Mouse (Mus musculus) heart, embryonic 14.5 days (tissue): Measurements from ENCODE around the gene AC124502.3. TPM values are rescaled to one million over a fixed set of nuclear protein-coding genes. Genes with fewer than 3 reads are reported as not detected.

Experiments used
- ATAC-seq: fragments of 200-750 bp; cut with Nextera tagmentation; 2 replicates; pipeline ENCODE4 v1.8.0; 2017; ENCODE audit warnings: low read depth, moderate TSS enrichment; ENCODE audit not compliant: insufficient number of reproducible peaks, insufficient read depth, low FRiP score
- H3K27ac ChIP-seq, 2 experiments: fragments of 200-500 bp in 1 of 2; fragments of 300-500 bp in 1 of 2; sonication (generic) in 1 of 2; replicated peaks in 1 of 2; 2 replicates each; pipeline ENCODE4 v1.5.1; 2012 to 2014; ENCODE audit warnings: low read depth in 2 of 2, low read length in 2 of 2, control low read depth in 1 of 2, mild to moderate bottlenecking in 1 of 2, mixed read lengths in 1 of 2; ENCODE audit not compliant: control insufficient read depth in 1 of 2, insufficient read depth in 1 of 2
- H3K27me3 ChIP-seq: fragments of 300-500 bp; sonication (generic); 2 replicates; pipeline ENCODE4 v1.6.1; 2014; ENCODE audit warnings: mild to moderate bottlenecking, low read length, control low read depth; ENCODE audit not compliant: control insufficient read depth, insufficient read depth
- H3K36me3 ChIP-seq: fragments of 300-500 bp; sonication (generic); 2 replicates; pipeline ENCODE4 v1.6.1; 2014; ENCODE audit warnings: mild to moderate bottlenecking, control low read depth, low read length, mixed read lengths; ENCODE audit not compliant: control insufficient read depth, insufficient read depth
- H3K4me1 ChIP-seq, 2 experiments: fragments of 200-500 bp in 1 of 2; fragments of 300-500 bp in 1 of 2; sonication (generic) in 1 of 2; 2 replicates each; pipeline ENCODE4 v1.6.1; 2012 to 2014; ENCODE audit warnings: low read length in 2 of 2, control low read depth in 1 of 2, mixed read lengths in 1 of 2; ENCODE audit not compliant: control insufficient read depth in 2 of 2, insufficient read depth in 2 of 2
- H3K4me2 ChIP-seq: fragments of 300-500 bp; sonication (generic); 2 replicates; pipeline ENCODE4 v1.6.1; 2014; ENCODE audit warnings: mild to moderate bottlenecking, low read length
- H3K4me3 ChIP-seq, 2 experiments: fragments of 200-500 bp in 1 of 2; fragments of 300-500 bp in 1 of 2; sonication (generic) in 1 of 2; 2 replicates each; pipeline ENCODE4 v1.5.1; 2012 to 2014; ENCODE audit warnings: low read length in 2 of 2, mild to moderate bottlenecking in 2 of 2, control low read depth in 1 of 2, low read depth in 1 of 2, moderate library complexity in 1 of 2; ENCODE audit not compliant: control insufficient read depth in 1 of 2, insufficient read depth in 1 of 2
- H3K9ac ChIP-seq: fragments of 300-500 bp; sonication (generic); 2 replicates; pipeline ENCODE4 v1.6.1; 2014; ENCODE audit warnings: mild to moderate bottlenecking, low read length
- H3K9me3 ChIP-seq: fragments of 300-500 bp; sonication (generic); 2 replicates; pipeline ENCODE4 v1.6.1; 2016; ENCODE audit warnings: low read length, control low read depth; ENCODE audit not compliant: control insufficient read depth
- WGBS: fragments of 180-500 bp; shearing (Covaris S2); extraction: QIAGEN DNeasy Blood & Tissue Kit; methylation state at CpG from one replicate; pipeline ENCODE4 v1.1.7; 2014; 5-methylcytosine and 5-hydroxymethylcytosine counted together
- polyA plus RNA-seq: library from polyadenylated mRNA; unstranded; fragments of >200 nt; fragmentation: Nextera tagmentation; extraction: Ambion mirVana; gene quantifications from 2 replicates; pipeline ENCODE4 v1.2.1, GENCODE M21; 2014

AC124502.3 gene
- polyA plus RNA-seq, 1 experiment from 2014 or later: 1.4 TPM

DNA sequence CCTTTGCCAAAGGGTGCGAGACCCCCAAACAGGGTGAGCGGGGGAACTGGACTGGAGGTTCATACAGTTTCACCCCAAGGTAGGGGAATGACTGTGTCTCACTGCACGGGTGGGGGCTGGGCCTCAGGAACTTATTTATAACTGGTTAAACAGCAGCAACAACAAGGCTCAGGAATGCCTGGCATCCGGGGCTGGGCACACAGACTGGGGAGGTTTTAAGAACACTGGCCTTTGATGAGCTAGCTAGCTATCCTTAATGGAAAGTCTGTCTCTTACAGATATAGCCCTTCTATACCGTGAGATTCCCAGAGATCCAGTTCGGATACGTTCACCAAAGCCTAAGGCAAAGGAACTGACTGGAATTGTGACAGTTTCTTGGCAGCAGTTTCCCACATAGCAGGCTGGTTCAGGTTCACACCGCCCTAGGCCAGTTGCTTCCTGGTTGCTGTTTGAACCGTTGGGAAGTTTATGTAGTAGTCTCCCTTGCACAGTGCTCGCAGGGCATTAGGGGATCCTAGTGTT is 22.4 kb upstream of the AC124502.3 start:
- ATAC-seq: peak; percentile 77
- Histone ChIP-seq H3K27ac (peak overlapping the region; percentile 92 to 94), H3K4me1 (peaks cover 14 to 18% of the 10 kb centered on the region in 2 experiments), H3K9ac (peak overlapping the region; percentile 58), H3K9me3 (no peaks in the 10 kb centered on the region), H3K27me3 (no peaks in the 10 kb centered on the region), H3K4me2 (peak overlapping the region; percentile 55), H3K36me3 (no peaks in the 10 kb centered on the region), H3K4me3 (peak overlapping the region in 1 of 2 experiments; percentile 10; a peak in 1 of 4 replicates)
- WGBS: 11% methylated on average over 10 of the region's 10 CpGs

DNA sequence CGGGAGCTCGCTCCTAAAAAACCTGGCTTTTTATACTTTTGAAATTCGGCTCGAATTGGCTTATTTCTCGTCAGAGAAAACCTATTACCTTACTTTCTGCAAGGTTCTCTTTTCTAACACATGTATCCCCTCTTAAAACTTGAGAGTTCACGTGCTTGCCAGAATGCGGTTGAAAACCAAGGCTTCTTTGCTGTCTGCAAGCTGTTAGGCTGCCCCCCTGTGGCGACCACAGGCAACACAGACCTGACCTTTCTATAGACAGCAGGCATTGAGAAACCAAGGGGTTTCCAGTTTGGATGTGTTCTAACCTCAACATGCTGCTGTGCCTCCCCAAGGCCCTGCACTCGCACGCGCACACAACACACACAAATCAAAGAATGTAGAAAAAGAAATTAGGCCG is 21.9 kb upstream of the AC124502.3 start:
- 16% methylated on average over 12 of the region's 12 CpGs for WGBS
- peak overlapping the region; percentile 55 for H3K4me2 ChIP-seq
- H3K9ac ChIP-seq: peak overlapping the region; percentile 58
- H3K9me3 ChIP-seq: no peaks in the 10 kb centered on the region
- ATAC-seq: no peak
- peak overlapping the region in 1 of 2 experiments; percentile 10; a peak in 1 of 4 replicates for H3K4me3 ChIP-seq
- peaks cover 14 to 18% of the 10 kb centered on the region in 2 experiments for H3K4me1 ChIP-seq
- H3K27ac ChIP-seq: peak overlapping the region; percentile 92 to 94
- H3K27me3 ChIP-seq: no peaks in the 10 kb centered on the region
- H3K36me3 ChIP-seq: no peaks in the 10 kb centered on the region

DNA sequence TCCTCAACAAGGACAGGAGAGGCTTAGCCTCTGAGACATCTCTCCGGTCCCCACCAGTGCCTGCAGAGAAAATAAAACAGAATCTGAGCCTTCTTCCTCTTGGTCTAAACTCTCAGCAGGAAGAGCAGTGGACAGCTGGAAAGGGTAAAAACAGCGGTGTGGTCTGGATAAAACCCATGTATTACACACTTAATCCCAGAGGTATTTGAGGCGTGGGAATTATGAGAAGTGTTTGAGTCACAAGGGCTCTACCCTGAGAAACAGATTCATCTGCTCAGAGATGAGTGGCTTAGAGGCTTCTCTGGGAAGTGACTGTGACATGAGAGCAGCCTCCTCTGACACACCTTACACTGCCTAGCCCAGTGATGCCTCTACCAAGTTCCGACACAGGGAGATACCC is 21.1 kb upstream of the AC124502.3 start:
- H3K4me1 ChIP-seq: peaks cover 14 to 18% of the 10 kb centered on the region in 2 experiments
- no peaks in the 10 kb centered on the region for H3K36me3 ChIP-seq
- H3K27ac ChIP-seq: no peak overlapping the region
- 67% methylated on average over 4 of the region's 4 CpGs for WGBS
- no peak for ATAC-seq
- no peaks in the 10 kb centered on the region for H3K9me3 ChIP-seq
- no peak overlapping the region for H3K4me3 ChIP-seq
- no peaks in the 10 kb centered on the region for H3K27me3 ChIP-seq
- no peak overlapping the region for H3K4me2 ChIP-seq
- no peak overlapping the region for H3K9ac ChIP-seq

DNA sequence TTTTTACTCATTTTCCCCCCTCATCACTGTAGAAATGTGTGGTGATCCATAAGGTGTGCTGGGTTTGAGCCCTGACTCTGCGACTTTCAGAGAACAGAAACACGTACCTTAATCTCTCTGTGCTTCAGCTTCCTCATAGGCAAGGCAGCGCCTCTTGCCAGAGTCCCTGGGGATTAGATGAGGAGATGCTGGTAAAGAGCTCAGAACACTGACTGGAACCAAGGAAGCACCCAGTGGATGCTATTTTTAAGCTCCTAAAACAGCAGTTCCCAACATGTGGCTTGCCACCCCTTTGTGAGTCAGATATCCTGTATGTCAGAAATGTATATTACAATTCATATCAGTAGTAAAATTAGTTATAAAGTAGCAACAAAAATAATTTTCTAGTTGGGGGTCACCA is 20.5 kb upstream of the AC124502.3 start:
- no peak overlapping the region for H3K9ac ChIP-seq
- H3K36me3 ChIP-seq: no peaks in the 10 kb centered on the region
- peaks cover 14 to 18% of the 10 kb centered on the region in 2 experiments for H3K4me1 ChIP-seq
- H3K9me3 ChIP-seq: no peaks in the 10 kb centered on the region
- no peak overlapping the region for H3K4me2 ChIP-seq
- no peaks in the 10 kb centered on the region for H3K27me3 ChIP-seq
- H3K27ac ChIP-seq: no peak overlapping the region
- H3K4me3 ChIP-seq: no peak overlapping the region
- 69% methylated on average over 3 of the region's 3 CpGs for whole genome bisulfite sequencing
- ATAC-seq: no peak

DNA sequence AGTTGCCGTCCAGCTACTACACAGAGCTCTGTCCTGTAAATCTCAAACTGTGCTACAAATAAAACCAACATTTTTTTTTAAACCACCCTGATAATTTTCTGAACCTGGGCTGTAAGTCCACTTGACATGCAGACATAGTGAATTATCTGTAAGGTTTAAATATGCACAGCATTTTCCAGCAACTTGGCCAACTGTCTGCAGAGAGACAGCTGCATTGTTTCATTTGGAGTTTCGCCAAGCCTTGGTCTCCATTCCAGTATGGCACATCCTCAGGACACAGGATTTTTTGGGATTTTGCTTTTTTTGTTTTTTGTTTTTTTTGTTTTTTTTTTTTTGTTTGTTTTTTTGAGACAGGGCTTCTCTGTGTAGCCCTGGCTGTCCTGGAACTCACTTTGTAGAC is 17.3 kb upstream of the AC124502.3 start:
- Histone ChIP-seq H3K27ac (no peak overlapping the region), H3K4me1 (peaks cover 8 to 10% of the 10 kb centered on the region in 2 experiments), H3K36me3 (peaks cover 9% of the 10 kb centered on the region), H3K27me3 (no peaks in the 10 kb centered on the region), H3K9me3 (no peaks in the 10 kb centered on the region), H3K9ac (no peak overlapping the region), H3K4me3 (no peak overlapping the region), H3K4me2 (no peak overlapping the region)
- ATAC-seq: no peak
- 73% methylated on average over 2 of the region's 2 CpGs for WGBS

DNA sequence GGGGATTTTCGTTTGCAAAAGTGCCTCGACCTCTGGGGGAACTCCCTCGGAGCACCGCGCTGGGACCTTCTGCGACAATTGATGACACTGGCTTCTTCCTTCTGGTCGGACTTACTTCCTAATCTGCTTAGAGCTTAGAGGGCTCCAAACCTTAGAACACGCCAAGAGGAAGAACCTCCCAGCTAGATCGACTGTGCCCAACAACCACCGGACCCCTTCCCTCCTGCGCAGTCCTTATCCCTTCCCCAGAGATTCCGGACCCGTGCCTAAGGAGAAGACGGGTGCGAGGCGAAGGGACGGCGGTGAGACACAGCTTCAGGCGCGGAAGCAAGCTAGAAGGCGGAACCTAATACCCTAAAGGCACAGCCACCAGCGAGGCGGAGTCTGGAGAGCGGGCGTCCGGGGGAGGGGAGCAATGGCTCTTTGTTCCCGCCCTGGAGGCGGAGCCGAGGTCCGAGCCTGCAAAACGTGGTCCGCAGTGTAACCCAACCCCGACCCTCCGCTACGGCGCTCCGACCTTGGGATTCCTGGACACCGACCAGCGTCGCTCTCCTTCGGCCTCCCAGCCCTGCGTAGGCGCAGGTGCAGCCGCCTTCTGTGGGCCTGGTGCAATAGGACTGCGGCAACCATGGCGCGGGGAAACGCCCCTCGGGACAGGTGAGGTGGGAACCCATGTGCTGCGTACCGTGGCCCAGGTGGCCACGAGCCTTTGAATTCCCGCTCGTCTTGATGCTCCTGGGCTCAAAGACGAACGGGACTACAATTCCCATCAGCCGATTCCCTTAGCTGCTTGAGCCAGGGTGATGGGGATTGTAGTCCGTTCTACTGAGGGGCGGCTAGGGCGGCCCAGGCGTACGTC is 14.8 kb upstream of the AC124502.3 start, which contains the start of gene Slc29a2:
Gene Slc29a2, plus strand, starts transcription at position 240 of the 859 bp plus-strand sequence.
- WGBS: under 1% methylated on average over 59 of the region's 62 CpGs
- no peaks in the 10 kb centered on the region for H3K27me3 ChIP-seq
- peak within 1 kb of the TSS; percentile 65 to 85 for H3K4me3 ChIP-seq
- H3K4me2 ChIP-seq: peak within 1 kb of the TSS; percentile 81
- H3K36me3 ChIP-seq: peaks cover 33% of the 10 kb centered on the region
- H3K4me1 ChIP-seq: peaks cover 2 to 6% of the 10 kb centered on the region in 2 experiments; a peak in 3 of 4 replicates
- peak within 1 kb of the TSS; percentile 75 for H3K9ac ChIP-seq
- H3K9me3 ChIP-seq: no peaks in the 10 kb centered on the region
- peak within 1 kb of the TSS; percentile 93 to 96 for H3K27ac ChIP-seq
- peak; percentile 95 for ATAC-seq

DNA sequence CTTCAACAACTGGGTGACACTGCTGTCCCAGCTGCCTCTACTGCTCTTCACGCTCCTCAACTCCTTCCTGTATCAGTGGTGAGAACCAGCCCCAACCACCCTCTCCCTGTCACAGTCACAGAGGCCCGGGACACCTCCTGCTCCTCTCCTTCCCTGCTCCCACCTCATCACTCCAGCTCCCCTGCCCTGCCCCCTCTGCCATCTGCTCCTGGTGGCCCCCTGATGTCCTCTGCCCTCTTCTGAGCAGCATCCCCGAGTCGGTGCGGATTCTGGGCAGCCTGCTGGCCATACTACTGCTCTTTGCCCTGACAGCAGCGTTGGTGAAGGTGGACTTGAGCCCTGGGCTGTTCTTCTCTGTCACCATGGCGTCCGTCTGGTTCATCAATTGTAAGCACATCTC is 12.6 kb upstream of the AC124502.3 start:
- Histone ChIP-seq H3K9me3 (no peaks in the 10 kb centered on the region), H3K36me3 (peaks cover 56% of the 10 kb centered on the region), H3K27me3 (no peaks in the 10 kb centered on the region), H3K4me2 (no peak overlapping the region), H3K27ac (no peak overlapping the region), H3K4me3 (no peak overlapping the region), H3K4me1 (peaks cover 2 to 6% of the 10 kb centered on the region in 2 experiments; a peak in 3 of 4 replicates), H3K9ac (no peak overlapping the region)
- no peak for ATAC-seq
- WGBS: 89% methylated on average over 8 of the region's 8 CpGs
